Mouse (Mus musculus) midbrain, postnatal 0 days (tissue): ENCODE measurements around the gene Itgb6. TPM values are rescaled to one million over a fixed set of nuclear protein-coding genes. Genes with fewer than 3 reads are reported as not detected.

Source experiments
- ATAC-seq: fragments of 200-750 bp; cut with Nextera tagmentation; 2 replicates; pipeline ENCODE4 v1.8.0; 2017; ENCODE audit warnings: moderate number of reproducible peaks, mild to moderate bottlenecking, moderate TSS enrichment, moderate library complexity; ENCODE audit not compliant: low FRiP score
- DNase-seq: peaks from one replicate; pipeline ENCODE4 v3.0.0-alpha.2; 2015; ENCODE audit warnings: low spot score
- H3K27ac ChIP-seq: fragments of 300-500 bp; sonication (generic); 2 replicates; pipeline ENCODE4 v1.5.1; 2014; ENCODE audit warnings: low read depth, mild to moderate bottlenecking, low read length, mixed read lengths
- H3K27me3 ChIP-seq: fragments of 300-500 bp; sonication (generic); 2 replicates; pipeline ENCODE4 v1.6.1; 2014; ENCODE audit warnings: low read length, control low read depth, mixed read lengths; ENCODE audit not compliant: insufficient read depth
- H3K36me3 ChIP-seq: fragments of 300-500 bp; sonication (generic); 2 replicates; pipeline ENCODE4 v1.6.1; 2014; ENCODE audit warnings: low read length, control low read depth, mixed read lengths; ENCODE audit not compliant: insufficient read depth
- H3K4me1 ChIP-seq: fragments of 300-500 bp; sonication (generic); 2 replicates; pipeline ENCODE4 v1.6.1; 2014; ENCODE audit warnings: mild to moderate bottlenecking, control low read depth, antibody characterized with exemption, low read length, mixed read lengths; ENCODE audit not compliant: insufficient read depth
- H3K4me2 ChIP-seq: fragments of 300-500 bp; sonication (generic); 2 replicates; pipeline ENCODE4 v1.6.1; 2014; ENCODE audit warnings: low read depth, mild to moderate bottlenecking, low read length, mixed read lengths; ENCODE audit not compliant: poor library complexity, severe bottlenecking
- H3K4me3 ChIP-seq: fragments of 300-500 bp; sonication (generic); 2 replicates; pipeline ENCODE4 v1.5.1; 2014; ENCODE audit warnings: low read depth, mild to moderate bottlenecking, low read length, moderate library complexity
- H3K9ac ChIP-seq: fragments of 300-500 bp; sonication (generic); replicated peaks from 2 replicates; pipeline ENCODE4 v1.6.1; 2014; ENCODE audit warnings: mild to moderate bottlenecking, low read length, moderate library complexity, mixed read lengths; ENCODE audit not compliant: poor library complexity, severe bottlenecking
- H3K9me3 ChIP-seq: fragments of 300-500 bp; sonication (generic); 2 replicates; pipeline ENCODE4 v1.6.1; 2016; ENCODE audit warnings: low read length, control low read depth
- CTCF ChIP-seq: IDR thresholded peaks from 2 replicates; pipeline ENCODE4 v1.5.1; 2016; ENCODE audit warnings: antibody characterized with exemption, mild to moderate bottlenecking
- WGBS: fragments of 180-500 bp; shearing (Covaris S2); extraction: QIAGEN DNeasy Blood & Tissue Kit; methylation state at CpG from one replicate; pipeline ENCODE4 v1.1.7; 2014; 5-methylcytosine and 5-hydroxymethylcytosine counted together
- polyA plus RNA-seq: library from polyadenylated mRNA; unstranded; fragments of >200 nt; fragmentation: Nextera tagmentation; extraction: Ambion mirVana; gene quantifications from 2 replicates; pipeline ENCODE4 v1.2.1, GENCODE M21; 2015
- total RNA-seq: library from RNA; depleted of rRNA; stranded (reverse); fragments of >200 nt; gene quantifications from 2 replicates; pipeline ENCODE4 v1.2.3, GENCODE M21; 2014

Itgb6 gene
- total and polyA plus RNA-seq, 2 experiments from 2014 or later: 0.04 to 0.22 TPM

- H3K9ac ChIP-seq: no peak overlapping the region
- H3K4me3 ChIP-seq: no peak overlapping the region
- no peak overlapping the region for H3K4me2 ChIP-seq
- H3K4me1 ChIP-seq: 0 out of 2 replicates have a peak, but pooled peaks cover 2% of the 10 kb centered on the region
- no peaks in the 10 kb centered on the region for H3K36me3 ChIP-seq
- H3K27ac ChIP-seq: no peak overlapping the region
- H3K27me3 ChIP-seq: 0 out of 2 replicates have a peak, but pooled peaks cover 2% of the 10 kb centered on the region
- WGBS: 93% methylated on average over 1 of the region's 1 CpGs
- no peaks in the 10 kb centered on the region for H3K9me3 ChIP-seq
- TF ChIP-seq CTCF: no peak
- ATAC-seq (no peak), DNase-seq (no peak)
These were observed 51.2 kb downstream of the Itgb6 start for GRCm38 (mm10) chr2:60671215-60671614.

- no peak overlapping the region for H3K27ac ChIP-seq
- no peaks in the 10 kb centered on the region for H3K4me1 ChIP-seq
- no peak overlapping the region for H3K4me2 ChIP-seq
- no peak for TF ChIP-seq CTCF
- no peaks in the 10 kb centered on the region for H3K27me3 ChIP-seq
- no peak overlapping the region for H3K4me3 ChIP-seq
- H3K9ac ChIP-seq: no peak overlapping the region
- DNase-seq (no peak), ATAC-seq (no peak)
- no peaks in the 10 kb centered on the region for H3K36me3 ChIP-seq
- H3K9me3 ChIP-seq: no peaks in the 10 kb centered on the region
- 86% methylated on average over 1 of the region's 1 CpGs for WGBS
These were observed 59.4 kb downstream of the Itgb6 start for GRCm38 (mm10) chr2:60663071-60663470.

GRCm38 (mm10) chr2:60659993-60660392 lies 62.5 kb downstream of the Itgb6 start:
- no peaks in the 10 kb centered on the region for H3K27me3 ChIP-seq
- no peak for TF ChIP-seq CTCF
- no peaks in the 10 kb centered on the region for H3K9me3 ChIP-seq
- ATAC-seq: no peak
- no peaks in the 10 kb centered on the region for H3K4me1 ChIP-seq
- no peak for DNase-seq
- WGBS: 88% methylated on average over 4 of the region's 4 CpGs
- H3K9ac ChIP-seq: no peak overlapping the region
- H3K4me2 ChIP-seq: no peak overlapping the region
- no peaks in the 10 kb centered on the region for H3K36me3 ChIP-seq
- H3K27ac ChIP-seq: no peak overlapping the region
- H3K4me3 ChIP-seq: no peak overlapping the region

- H3K27me3 ChIP-seq: no peaks in the 10 kb centered on the region
- no peak overlapping the region for H3K4me2 ChIP-seq
- no peaks in the 10 kb centered on the region for H3K9me3 ChIP-seq
- no peak for TF ChIP-seq CTCF
- H3K9ac ChIP-seq: no peak overlapping the region
- H3K27ac ChIP-seq: no peak overlapping the region
- ATAC-seq: no peak
- no peaks in the 10 kb centered on the region for H3K36me3 ChIP-seq
- no peak for DNase-seq
- whole genome bisulfite sequencing: 81% methylated on average over 3 of the region's 3 CpGs
- no peaks in the 10 kb centered on the region for H3K4me1 ChIP-seq
- H3K4me3 ChIP-seq: no peak overlapping the region
These were observed 63.5 kb downstream of the Itgb6 start for GRCm38 (mm10) chr2:60658992-60659391.

GRCm38 (mm10) chr2:60654828-60655227 lies 67.6 kb downstream of the Itgb6 start:
- no peak for ATAC-seq

GRCm38 (mm10) chr2:60650155-60650554 lies 72.3 kb downstream of the Itgb6 start:
- WGBS: 95% methylated on average over 5 of the region's 5 CpGs
- Histone ChIP-seq H3K4me1 (no peaks in the 10 kb centered on the region), H3K27me3 (no peaks in the 10 kb centered on the region), H3K4me3 (no peak overlapping the region), H3K9ac (no peak overlapping the region), H3K27ac (no peak overlapping the region), H3K9me3 (no peaks in the 10 kb centered on the region), H3K36me3 (no peaks in the 10 kb centered on the region), H3K4me2 (no peak overlapping the region)
- TF ChIP-seq CTCF: no peak
- no peak for DNase-seq
- no peak for ATAC-seq

More at GRCm38 (mm10) chr2:60654828-60655227, 67.6 kb downstream of the Itgb6 start:
- no peak overlapping the region for H3K9ac ChIP-seq
- H3K27ac ChIP-seq: no peak overlapping the region
- 83% methylated on average over 4 of the region's 4 CpGs for WGBS
- H3K9me3 ChIP-seq: no peaks in the 10 kb centered on the region
- H3K36me3 ChIP-seq: no peaks in the 10 kb centered on the region
- no peaks in the 10 kb centered on the region for H3K27me3 ChIP-seq
- TF ChIP-seq CTCF: no peak
- no peak overlapping the region for H3K4me3 ChIP-seq
- H3K4me2 ChIP-seq: no peak overlapping the region
- no peak for DNase-seq
- no peaks in the 10 kb centered on the region for H3K4me1 ChIP-seq
